Mouse (Mus musculus) megakaryocyte, embryonic 14.5 days (primary cell): ENCODE data around the gene 4930502E18Rik.

ENCODE experiments used
- FLI1 ChIP-seq: IDR thresholded peaks from 2 replicates; pipeline ENCODE4 v1.6.1; 2012; ENCODE audit warnings: low read length, inconsistent platforms, mixed read lengths
- GATA1 ChIP-seq: IDR thresholded peaks from 3 replicates; pipeline ENCODE4 v1.6.1; 2012; ENCODE audit warnings: mixed read lengths, low read length, inconsistent platforms, borderline replicate concordance

DNA sequence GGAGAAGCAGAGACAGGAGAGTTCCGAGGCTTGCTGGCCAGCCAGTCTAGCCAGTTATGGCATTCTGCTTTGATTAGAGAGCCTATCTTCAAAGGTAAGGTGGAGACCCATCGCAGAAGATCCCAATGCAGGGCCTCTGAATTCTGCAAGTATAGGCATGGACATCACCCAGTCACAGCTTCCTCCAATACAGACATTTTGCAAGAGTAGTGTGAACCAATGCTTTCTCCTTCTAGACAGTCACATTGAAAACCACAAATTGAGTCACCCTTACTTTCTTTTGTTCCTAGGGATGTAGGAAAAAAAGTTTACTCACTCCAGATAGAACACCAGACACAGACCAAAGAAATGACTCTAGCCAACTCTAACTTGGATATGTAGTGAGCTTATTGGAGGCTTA lies 4.3 kb downstream of the 4930502E18Rik start:
- TF ChIP-seq GATA1 = no peak
- TF ChIP-seq FLI1 = no peak
